Mouse (Mus musculus) liver, embryonic 16.5 days (tissue): ENCODE measurements around the gene Ap1g2. TPM values are rescaled to one million over a fixed set of nuclear protein-coding genes. Genes with fewer than 3 reads are reported as not detected.

Experiments used
- ATAC-seq: fragments of 200-750 bp; cut with Nextera tagmentation; 2 replicates; pipeline ENCODE4 v1.8.0; 2017; ENCODE audit warnings: low read depth, mild to moderate bottlenecking, moderate number of reproducible peaks, moderate library complexity
- H3K27ac ChIP-seq: fragments of 300-500 bp; sonication (generic); 2 replicates; pipeline ENCODE4 v1.5.1; 2014; ENCODE audit warnings: mild to moderate bottlenecking, low read length
- H3K27me3 ChIP-seq: fragments of 300-500 bp; sonication (generic); 2 replicates; pipeline ENCODE4 v1.6.1; 2014; ENCODE audit warnings: low read depth, low read length, mixed read lengths; ENCODE audit not compliant: control insufficient read depth, insufficient read depth
- H3K36me3 ChIP-seq: fragments of 300-500 bp; sonication (generic); 2 replicates; pipeline ENCODE4 v1.6.1; 2014; ENCODE audit warnings: mild to moderate bottlenecking; ENCODE audit not compliant: control insufficient read depth, insufficient read depth
- H3K4me1 ChIP-seq: fragments of 300-500 bp; sonication (generic); 2 replicates; pipeline ENCODE4 v1.6.1; 2014; ENCODE audit warnings: low read depth, low read length, mixed read lengths; ENCODE audit not compliant: control insufficient read depth
- H3K4me2 ChIP-seq: fragments of 300-500 bp; sonication (generic); 2 replicates; pipeline ENCODE4 v1.6.1; 2014; ENCODE audit warnings: low read depth, low read length, mixed read lengths
- H3K4me3 ChIP-seq: fragments of 300-500 bp; sonication (generic); 2 replicates; pipeline ENCODE4 v1.5.1; 2014; ENCODE audit warnings: low read depth, mild to moderate bottlenecking, low read length
- H3K9ac ChIP-seq: fragments of 300-500 bp; sonication (generic); 2 replicates; pipeline ENCODE4 v1.6.1; 2014; ENCODE audit warnings: low read depth, low read length
- H3K9me3 ChIP-seq: fragments of 300-500 bp; sonication (generic); replicated peaks from 2 replicates; pipeline ENCODE4 v1.6.1; 2016; ENCODE audit warnings: low read length; ENCODE audit not compliant: control insufficient read depth
- WGBS: fragments of 180-500 bp; shearing (Covaris S2); extraction: QIAGEN DNeasy Blood & Tissue Kit; methylation state at CpG from one replicate; pipeline ENCODE4 v1.1.7; 2014; ENCODE audit not compliant: insufficient replicate concordance; 5-methylcytosine and 5-hydroxymethylcytosine counted together
- polyA plus RNA-seq: library from polyadenylated mRNA; unstranded; fragments of >200 nt; fragmentation: Nextera tagmentation; extraction: Ambion mirVana; gene quantifications from 2 replicates; pipeline ENCODE4 v1.2.1, GENCODE M21; 2015

Ap1g2 gene
- polyA plus RNA-seq, result 16.9 and 19.8 TPM in 2 replicates

DNA sequence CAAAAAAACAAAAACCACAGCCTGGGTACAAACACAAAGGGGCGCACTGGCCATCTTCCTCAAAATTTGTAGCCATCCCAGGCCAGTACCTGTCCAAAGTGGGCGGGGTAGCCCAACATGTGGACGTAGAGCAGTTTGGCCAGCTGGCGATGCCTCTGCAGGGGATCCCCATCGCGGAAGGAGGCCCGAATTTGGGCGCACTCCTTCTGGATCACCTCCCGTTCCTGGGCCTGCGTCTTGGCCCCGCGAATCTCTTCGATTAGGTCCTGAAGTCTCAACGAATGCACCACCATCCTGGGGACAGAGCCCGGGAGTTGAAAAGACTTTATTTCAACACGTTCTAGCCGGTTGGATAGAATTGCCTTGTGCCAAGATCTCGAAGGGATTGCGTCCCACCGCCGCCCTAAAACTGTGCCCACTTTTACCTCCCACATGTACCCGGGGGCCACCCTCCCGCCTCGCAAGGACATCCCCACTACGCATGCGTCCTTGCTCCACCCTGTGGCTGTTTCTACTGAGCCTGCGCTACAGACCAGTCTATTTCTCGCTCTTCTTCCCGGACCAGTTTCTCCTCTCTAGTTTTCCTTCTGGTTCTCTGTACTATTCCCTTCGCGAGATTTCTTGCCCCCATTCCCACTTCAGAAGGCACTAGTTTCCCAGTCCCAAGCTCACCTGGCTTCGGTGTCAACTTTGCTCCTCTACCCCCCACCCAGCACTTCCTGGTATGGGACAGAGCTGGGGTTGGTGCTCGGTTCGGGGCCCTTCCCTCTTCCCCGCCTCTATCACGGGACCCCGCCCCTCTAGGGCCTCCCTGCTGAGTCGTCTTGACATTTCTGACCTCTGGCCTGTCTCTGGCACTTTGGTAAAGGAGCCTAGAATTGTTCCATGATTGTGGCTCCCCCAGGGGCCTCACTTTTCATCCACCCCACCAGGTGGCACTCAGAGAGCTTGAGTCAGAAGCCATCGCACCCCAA, at the start of gene Ap1g2:
Ap1g2 (minus strand) TSS at position 758 of the 974 bp plus-strand sequence.
- Histone ChIP-seq H3K9ac (peak within 1 kb of the TSS; percentile 73), H3K4me1 (peaks cover 15% of the 10 kb centered on the region), H3K4me2 (peak within 1 kb of the TSS; percentile 97), H3K27ac (peak within 1 kb of the TSS; percentile 79), H3K36me3 (peaks cover 6% of the 10 kb centered on the region), H3K9me3 (no peaks in the 10 kb centered on the region), H3K4me3 (peak within 1 kb of the TSS; percentile 76), H3K27me3 (peaks cover 16% of the 10 kb centered on the region)
- under 1% methylated on average over 39 of the region's 39 CpGs for WGBS
- peak; percentile 93 for ATAC-seq

DNA sequence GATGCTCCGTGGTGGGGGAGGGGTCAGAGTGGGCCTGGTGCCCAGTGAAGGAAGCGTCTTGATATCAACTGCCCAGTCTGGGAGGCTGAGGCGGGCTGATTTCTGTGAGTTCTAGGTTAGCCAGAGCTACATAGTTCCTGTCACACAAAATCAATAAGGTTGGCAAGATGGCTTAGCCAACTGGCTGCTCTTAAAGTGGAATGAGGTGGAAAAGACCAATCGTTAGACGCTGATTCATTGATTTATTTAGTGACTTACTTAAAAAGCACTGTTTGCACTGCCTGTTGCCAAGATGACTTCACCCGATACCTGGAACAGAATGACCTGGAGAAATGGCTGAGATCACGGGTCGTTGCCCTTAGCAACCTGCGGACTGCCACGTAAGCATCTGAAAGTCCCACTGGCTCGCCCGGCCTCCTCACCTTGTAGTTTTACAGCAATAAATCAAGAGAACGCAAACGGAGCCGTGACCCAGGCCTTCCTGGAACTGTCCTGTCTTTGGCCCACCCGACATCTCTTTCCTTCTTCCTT, 46.6 kb upstream of the Ap1g2 start:
- Histone ChIP-seq H3K4me3 (no peak overlapping the region), H3K9me3 (no peaks in the 10 kb centered on the region), H3K27ac (no peak overlapping the region), H3K9ac (no peak overlapping the region), H3K36me3 (no peaks in the 10 kb centered on the region), H3K4me1 (no peaks in the 10 kb centered on the region), H3K27me3 (no peaks in the 10 kb centered on the region), H3K4me2 (no peak overlapping the region)
- 77% methylated on average over 16 of the region's 16 CpGs for WGBS
- ATAC-seq, result no peak

DNA sequence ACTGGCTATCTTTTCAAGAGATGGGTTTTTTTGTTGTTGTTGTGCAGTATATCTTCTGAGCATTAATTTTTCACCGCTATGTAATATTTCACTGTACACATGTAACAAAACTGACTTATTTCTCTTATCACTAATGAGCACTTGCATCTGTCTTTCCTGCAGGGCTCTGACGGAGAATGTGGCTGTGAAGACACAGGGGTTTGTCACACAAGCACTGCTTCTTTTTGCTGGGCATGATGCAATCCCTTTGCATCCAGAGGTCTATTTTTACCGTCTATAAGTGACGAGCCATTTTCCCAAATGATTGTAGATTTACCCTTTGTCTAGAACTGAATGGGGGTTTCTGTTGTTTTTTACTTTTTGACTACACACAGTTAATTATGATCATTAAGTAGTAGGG, 45.8 kb upstream of the Ap1g2 start:
- ATAC-seq, result no peak
- no peaks in the 10 kb centered on the region for H3K27me3 ChIP-seq
- no peak overlapping the region for H3K4me2 ChIP-seq
- 0 out of 2 replicates have a peak, but pooled peaks cover under 1% of the 10 kb centered on the region for H3K4me1 ChIP-seq
- no peaks in the 10 kb centered on the region for H3K9me3 ChIP-seq
- no peak overlapping the region for H3K27ac ChIP-seq
- no peak overlapping the region for H3K9ac ChIP-seq
- H3K36me3 ChIP-seq, result no peaks in the 10 kb centered on the region
- WGBS, result 47% methylated on average over 4 of the region's 4 CpGs
- H3K4me3 ChIP-seq, result no peak overlapping the region

DNA sequence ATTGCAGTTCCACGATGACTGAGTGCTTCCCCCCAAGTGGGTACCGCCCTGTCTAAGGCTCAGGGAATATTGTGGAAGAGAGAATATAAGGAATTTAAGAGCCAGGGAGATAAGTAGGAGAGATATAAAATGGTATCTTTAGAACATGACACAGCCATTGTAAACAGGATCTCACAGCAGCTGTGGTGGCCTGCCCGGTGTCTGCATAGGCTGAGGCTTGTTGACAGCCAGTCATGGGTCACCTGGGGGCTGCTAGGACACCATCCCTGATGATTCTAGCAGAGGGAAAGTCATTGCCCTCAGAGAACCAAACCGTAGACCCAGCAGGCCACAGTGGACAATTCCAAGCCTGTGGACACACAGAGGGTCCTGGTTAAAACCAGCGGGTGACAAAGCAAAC, 44.6 kb upstream of the Ap1g2 start:
- no peaks in the 10 kb centered on the region for H3K27me3 ChIP-seq
- peaks cover 3% of the 10 kb centered on the region; the same call in 1 of the 2 replicates for H3K4me1 ChIP-seq
- H3K9me3 ChIP-seq, result no peaks in the 10 kb centered on the region
- H3K27ac ChIP-seq, result no peak overlapping the region
- H3K9ac ChIP-seq, result no peak overlapping the region
- H3K4me3 ChIP-seq, result no peak overlapping the region
- 59% methylated on average over 5 of the region's 5 CpGs for WGBS
- no peaks in the 10 kb centered on the region for H3K36me3 ChIP-seq
- ATAC-seq, result no peak
- H3K4me2 ChIP-seq, result no peak overlapping the region

DNA sequence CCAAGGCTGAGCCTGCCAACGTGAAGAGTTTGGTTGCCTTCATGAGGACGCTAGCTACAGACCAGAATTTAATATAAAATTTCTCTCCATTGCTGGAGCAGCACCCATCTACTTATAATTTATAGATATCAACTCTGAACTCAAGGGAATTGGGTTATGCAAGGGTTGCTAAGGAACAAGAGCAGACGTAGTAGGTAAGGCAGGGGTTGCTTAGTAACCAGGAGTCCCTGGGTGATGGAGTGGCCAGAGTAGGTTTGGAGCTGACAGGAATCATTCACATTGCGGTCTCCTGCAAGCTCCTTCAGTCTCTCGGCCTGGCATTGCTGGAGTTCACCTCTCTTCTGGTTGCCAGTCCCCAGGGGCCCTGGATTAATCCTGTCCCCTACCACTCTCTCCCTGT, 42.6 kb upstream of the Ap1g2 start:
- no peak overlapping the region for H3K4me2 ChIP-seq
- no peaks in the 10 kb centered on the region for H3K27me3 ChIP-seq
- H3K4me1 ChIP-seq, result peaks cover 3% of the 10 kb centered on the region; the same call in 1 of the 2 replicates
- H3K4me3 ChIP-seq, result no peak overlapping the region
- 62% methylated on average over 5 of the region's 5 CpGs for WGBS
- H3K36me3 ChIP-seq, result no peaks in the 10 kb centered on the region
- H3K27ac ChIP-seq, result no peak overlapping the region
- H3K9ac ChIP-seq, result no peak overlapping the region
- H3K9me3 ChIP-seq, result no peaks in the 10 kb centered on the region
- no peak for ATAC-seq

DNA sequence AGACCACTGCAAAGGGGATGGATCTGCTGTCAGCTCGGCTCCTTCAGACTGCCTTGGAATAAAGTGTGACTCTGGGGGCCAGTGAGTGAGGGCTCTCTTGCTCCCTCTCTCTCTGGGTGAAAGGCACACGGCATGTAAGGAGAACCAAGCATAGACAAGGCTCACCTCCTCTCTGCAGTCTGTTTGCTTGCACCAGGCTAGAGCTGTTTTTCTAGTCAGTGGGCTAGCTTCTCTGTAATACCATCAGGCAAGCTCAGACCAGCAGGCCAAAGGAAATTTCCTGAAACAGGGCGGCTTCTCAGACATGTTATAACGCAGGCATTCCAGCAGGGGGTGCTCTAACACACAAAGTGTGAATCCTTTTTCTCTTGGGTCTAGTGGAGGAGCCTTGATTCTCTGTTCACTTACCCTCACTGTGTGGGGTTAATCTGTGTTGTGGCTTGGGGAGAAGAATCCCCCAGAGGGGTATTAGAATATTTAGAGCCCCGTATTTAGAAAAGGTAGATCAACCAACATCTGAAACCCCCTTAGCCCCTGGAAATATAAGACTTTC, 42.0 kb upstream of the Ap1g2 start:
- H3K9ac ChIP-seq, result no peak overlapping the region

DNA sequence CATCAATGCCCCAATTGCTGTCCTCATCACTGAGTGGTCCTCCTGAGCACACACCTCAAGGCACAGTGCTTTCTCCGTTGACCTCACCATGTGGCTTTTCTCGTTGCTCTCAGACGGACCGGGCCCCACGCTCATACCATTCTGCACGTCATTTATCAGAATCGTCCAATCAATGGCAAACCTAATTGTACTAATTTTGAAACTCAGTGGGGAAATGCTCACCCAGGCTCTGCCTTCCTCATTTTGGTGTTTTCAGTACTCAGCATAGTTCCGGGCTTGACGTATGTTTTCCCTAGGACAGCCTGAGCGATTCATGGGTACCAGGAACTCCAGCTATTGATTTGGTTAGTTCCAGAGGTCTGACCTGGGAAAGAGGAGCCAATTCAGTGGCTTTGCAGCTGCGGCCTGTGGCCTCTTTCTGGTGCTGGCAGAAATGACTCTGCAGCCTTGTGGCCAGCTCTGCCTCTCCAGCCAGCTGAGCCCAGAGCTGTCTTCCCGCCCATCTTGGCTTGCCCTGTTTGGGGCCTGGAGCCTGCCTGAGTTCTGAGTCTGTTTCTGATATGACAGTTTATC, 40.5 kb upstream of the Ap1g2 start:
- ATAC-seq, result no peak
- H3K9me3 ChIP-seq, result no peaks in the 10 kb centered on the region
- H3K4me1 ChIP-seq, result peaks cover 3% of the 10 kb centered on the region; the same call in 1 of the 2 replicates
- H3K4me3 ChIP-seq, result no peak overlapping the region
- no peak overlapping the region for H3K4me2 ChIP-seq
- H3K36me3 ChIP-seq, result no peaks in the 10 kb centered on the region
- H3K9ac ChIP-seq, result no peak overlapping the region
- H3K27ac ChIP-seq, result no peak overlapping the region
- 59% methylated on average over 12 of the region's 12 CpGs for WGBS
- no peaks in the 10 kb centered on the region for H3K27me3 ChIP-seq

More for the DNA sequence above, 42.0 kb upstream of the Ap1g2 start:
- WGBS, result 26% methylated on average over 5 of the region's 5 CpGs
- Histone ChIP-seq H3K4me1 (peaks cover 3% of the 10 kb centered on the region; the same call in 1 of the 2 replicates), H3K36me3 (no peaks in the 10 kb centered on the region), H3K4me3 (no peak overlapping the region), H3K4me2 (no peak overlapping the region), H3K27me3 (no peaks in the 10 kb centered on the region), H3K27ac (no peak overlapping the region), H3K9me3 (no peaks in the 10 kb centered on the region)
- no peak for ATAC-seq

DNA sequence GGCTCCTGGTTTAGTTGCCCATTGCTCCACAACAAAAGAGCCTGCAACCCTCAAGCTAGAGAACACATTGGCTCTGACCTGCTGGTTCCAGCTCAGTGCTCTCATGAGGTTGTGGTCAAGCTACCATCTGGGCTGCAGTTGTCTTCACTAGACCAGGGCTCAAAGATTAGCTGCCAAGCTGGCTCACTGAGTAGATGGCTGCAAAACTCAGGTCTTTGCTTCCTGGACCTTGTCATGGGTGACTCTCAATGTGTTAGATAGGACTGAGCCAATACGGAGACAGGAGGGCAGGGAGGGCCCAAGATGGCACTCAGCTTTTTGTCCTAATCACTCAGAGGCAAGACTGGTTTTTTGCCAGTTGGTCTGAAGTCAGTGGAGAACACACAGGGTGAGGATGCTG, 39.9 kb upstream of the Ap1g2 start:
- Histone ChIP-seq H3K9me3 (no peaks in the 10 kb centered on the region), H3K4me2 (no peak overlapping the region), H3K4me1 (peaks cover 3% of the 10 kb centered on the region; the same call in 1 of the 2 replicates), H3K4me3 (no peak overlapping the region), H3K9ac (no peak overlapping the region), H3K27ac (no peak overlapping the region), H3K27me3 (no peaks in the 10 kb centered on the region), H3K36me3 (no peaks in the 10 kb centered on the region)
- ATAC-seq, result no peak
- WGBS, result 57% methylated on average over 1 of the region's 1 CpGs
